Mouse (Mus musculus) ES-CJ7 (cell line): ENCODE results near the gene Arl13a.
"Not testable (repeated sequence)": the region's sequence is repeated elsewhere in the genome, so short reads cannot be mapped to it uniquely, and the experiment has no call there.

Source experiments
- DNase-seq: peaks from one replicate; pipeline ENCODE4 v3.0.0; 2011; ENCODE audit warnings: low read depth, low spot score

Arl13a gene

DNA sequence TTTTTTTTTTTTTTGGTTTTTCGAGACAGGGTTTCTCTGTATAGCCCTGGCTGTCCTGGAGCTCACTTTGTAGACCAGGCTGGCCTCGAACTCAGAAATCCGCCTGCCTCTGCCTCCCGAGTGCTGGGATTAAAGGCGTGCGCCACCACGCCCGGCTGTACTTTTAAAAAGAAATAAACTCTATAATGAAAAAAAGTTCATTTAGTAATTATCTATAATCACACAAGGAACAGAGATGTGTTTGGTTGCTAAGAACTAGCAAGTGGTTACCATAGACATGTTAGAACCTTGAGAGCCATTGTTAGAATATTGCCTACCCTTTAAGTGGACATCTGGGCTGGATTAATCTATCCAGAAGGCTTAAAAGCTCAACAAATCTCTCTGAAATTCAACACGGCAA is at the start of gene Arl13a:
Arl13a (plus strand) TSS at position 301 of the 400 bp plus-strand sequence.
- DNase-seq: not testable (repeated sequence)

DNA sequence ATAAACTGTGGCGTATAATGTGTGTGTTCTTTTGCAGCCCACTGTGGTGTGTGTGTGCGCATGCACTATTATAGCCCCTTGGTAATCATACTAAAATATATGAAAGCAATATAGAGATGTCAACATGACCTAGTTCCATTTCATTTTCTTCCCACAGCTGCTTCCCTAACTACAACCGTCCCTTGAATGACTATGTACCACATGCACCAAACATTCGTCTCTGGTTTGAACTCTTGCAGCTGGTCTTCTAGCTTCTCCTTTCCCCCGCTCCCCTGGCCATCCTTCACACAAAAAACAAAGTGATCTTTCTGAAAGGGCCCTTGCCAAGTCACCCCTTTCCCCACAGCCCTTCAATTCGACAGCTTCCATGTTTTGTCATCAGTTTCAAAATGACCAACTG is 47.3 kb upstream of the Arl13a start:
- DNase-seq: no peak

DNA sequence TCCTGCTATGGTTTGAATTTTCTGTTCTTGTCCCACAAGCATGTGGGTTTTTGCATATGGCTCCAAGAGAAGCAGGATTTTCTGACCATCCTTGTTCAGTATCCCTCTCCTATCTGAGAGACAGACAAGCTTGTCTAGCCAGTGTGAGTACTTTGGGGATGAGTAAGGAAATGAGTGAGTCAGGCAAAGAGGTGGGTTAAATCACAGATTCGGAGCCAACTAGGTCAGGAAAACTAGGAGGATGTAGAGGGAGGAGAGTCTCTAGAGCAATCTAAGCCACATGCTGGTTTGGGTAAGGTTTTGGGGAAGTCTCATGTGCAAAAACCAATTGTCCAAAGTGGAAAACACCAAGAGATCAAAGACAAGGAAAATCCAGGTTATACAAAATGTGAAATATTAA is 45.8 kb upstream of the Arl13a start:
- DNase-seq: no peak

DNA sequence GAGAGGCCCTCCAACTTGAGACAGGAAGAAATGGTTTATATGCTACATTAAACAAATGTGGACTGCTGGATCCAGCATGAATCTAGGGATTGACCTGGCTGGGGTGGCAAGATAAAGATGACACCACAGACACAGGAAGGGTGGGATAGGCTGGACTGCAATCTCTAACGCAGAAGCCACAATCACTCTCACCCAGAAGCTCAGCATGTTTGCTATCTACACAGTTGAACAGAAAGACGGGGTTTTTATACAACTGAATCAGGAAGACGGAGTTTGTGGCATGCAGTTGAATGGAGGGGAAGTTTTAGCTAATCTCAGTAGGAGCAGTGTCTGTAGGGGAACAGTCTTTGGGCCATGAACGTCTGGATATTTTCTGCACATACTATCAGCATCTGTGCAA is 45.3 kb upstream of the Arl13a start:
- DNase-seq: no peak

DNA sequence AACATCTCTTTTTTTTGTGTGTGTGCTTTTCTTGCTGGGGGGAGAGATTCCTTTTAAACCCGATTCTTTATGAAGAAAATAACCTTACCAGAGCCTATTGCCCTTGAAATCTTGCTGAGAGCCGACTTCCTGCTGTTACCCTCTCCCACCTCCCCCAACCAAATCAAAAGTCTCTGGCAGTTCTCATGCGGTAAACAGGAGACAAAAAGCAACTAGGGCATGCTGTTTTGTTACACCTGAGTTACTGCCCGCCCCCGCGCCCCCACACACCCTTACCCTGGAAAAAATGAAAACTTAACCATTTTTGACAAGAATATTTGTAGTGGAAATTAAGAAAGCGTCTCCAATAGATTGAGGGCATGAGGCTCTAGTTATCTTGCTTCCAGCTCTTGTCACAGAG is 29.1 kb upstream of the Arl13a start:
- peak; percentile 3 for DNase-seq

DNA sequence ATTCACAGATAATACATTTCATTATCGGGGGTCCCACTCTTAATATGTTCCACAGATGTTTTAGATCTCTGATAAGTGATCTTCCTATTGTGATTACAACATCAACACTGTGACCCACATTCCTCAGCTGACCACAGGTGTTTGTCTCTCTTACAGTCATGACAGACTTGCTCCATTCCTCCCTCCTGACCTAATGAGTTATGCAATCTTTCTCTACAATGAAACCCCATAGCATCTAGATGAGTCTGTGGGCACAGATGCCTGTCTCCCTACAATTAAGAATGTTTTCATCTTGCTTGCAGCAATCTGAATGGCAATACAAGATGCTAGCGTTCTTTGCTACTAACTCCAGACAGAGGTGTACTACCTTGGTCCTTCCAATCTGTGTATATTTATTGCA is 26.9 kb upstream of the Arl13a start:
- DNase-seq: no peak

DNA sequence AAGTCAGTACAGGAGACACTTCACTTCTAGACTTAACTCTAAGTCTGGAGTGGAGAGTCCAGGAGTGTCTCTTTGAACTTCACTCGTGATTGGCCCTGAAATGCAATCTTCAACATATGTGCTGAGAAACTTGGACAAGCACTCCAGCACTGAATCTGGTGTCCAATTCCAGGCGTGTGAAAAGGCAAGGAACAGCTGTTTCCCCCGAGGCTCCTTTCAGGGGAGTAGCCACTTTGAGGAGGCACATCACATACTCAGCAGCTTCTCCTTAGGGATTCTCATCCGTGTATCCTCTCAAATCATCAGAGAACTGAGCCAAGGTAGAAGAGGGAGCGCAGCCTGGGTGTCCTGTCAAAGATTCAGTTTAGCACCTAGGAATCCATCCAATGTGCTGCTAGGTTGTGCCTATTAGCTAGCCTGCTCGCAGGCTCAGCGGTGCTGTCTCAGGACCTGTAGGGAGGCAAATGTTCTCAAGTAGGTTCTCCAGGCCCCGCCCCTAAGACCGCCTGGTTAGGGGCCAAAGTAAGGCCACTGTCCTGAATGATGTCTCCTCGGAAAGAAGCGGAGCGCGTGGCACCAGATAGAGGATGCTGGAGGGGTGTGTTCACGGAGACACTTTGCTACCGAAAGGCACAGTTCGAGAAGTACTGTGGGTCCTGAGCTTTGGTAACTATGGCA is 25.1 kb upstream of the Arl13a start, which contains the start of gene Xkrx:
Xkrx (minus strand) TSS at position 34 of the 678 bp plus-strand sequence.
- DNase-seq: peak; percentile 13

DNA sequence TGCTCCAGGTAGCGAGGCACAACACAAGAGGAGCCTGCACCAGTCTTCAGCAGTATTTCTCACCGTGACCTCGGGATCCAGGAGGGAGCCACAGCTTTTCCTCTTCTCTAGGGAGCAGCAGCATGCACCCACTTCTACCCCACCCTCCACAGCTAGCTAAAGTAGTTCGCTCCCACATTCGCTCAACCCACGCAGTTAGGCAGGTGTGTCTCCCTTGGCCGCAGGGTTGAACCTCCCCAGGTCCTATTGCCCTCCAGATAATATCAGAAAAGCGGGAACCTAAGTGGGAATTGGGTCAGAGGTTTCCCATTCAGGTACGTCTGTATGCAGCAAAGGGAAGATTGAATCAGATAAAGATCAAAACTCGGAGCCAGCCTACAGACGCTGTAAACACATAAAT is 24.5 kb upstream of the Arl13a start:
- no peak for DNase-seq

DNA sequence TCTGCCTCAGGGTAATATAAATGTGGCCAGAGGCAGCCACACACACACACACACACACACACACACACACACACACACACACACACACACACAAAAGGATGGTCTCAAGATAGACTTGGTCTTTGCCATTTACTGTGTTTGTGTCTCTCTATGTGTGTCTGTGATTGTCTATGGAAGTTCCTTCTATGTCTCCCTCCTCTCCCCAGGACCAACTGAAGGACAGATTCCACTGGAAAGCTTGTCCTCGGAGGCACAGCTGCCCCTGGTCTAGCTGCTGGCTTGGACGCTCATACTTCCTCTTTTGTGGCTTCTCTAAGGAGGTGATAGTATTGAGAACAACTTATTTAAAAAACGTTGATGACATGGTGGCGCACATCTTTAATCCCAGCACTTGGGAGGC is 23.8 kb upstream of the Arl13a start:
- DNase-seq: no peak

DNA sequence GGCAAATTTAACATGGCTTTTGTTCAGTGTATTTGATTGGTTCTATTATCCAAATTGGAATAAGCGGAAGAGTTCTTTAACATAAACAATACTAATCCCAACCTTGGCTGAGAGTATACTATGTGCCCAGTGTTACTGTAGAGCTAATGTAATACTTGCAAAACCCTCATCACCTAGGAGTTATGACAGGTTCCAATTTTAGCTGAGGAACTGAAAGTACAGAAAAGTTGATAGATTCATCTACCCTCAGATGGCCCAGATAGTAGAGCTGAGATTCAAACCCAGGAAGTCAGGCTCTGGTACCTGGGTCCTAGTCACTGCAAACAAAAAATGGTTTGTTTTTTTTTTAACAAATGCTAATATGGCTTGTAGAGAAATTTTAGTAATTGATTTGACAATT is 16.7 kb upstream of the Arl13a start:
- DNase-seq: no peak

DNA sequence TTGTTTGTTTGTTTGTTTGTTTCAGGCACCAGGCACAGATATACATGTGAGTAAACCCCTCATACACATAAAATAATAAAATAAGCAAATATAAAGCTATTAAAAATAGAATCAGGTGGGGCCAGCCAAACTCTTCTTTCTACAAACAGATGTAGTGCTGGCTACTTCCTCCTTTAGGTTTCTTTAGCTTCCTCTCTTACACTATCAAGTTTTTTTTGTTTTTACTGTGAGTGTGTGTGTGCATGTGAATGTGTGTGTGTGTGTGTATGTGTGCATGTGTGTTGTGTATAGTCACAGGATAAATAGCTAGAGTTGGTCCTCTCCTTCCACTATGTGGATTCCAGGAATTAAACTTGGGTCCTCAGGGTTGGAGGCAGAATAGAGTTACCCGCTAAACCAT is 12.6 kb upstream of the Arl13a start:
- no peak for DNase-seq

DNA sequence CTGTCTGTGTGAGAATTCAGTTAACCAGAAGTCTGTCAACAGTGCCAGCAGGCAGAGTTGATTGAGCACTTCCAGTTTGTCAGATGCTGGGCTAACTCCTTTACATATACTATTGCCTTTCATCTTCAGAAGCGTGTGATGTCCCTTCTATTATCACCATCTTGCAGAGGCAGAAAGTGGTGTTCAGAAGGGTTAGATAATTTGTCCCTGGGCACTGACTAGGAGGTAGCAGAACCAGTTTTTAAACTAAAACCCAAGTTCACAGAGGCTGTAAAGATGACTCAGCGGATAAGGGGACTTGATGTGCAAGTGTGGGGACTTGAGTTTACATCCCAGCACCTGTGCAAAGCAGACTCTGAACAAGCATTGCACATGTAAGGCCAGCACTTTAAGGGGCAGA is 21.2 kb downstream of the Arl13a start:
- no peak for DNase-seq

DNA sequence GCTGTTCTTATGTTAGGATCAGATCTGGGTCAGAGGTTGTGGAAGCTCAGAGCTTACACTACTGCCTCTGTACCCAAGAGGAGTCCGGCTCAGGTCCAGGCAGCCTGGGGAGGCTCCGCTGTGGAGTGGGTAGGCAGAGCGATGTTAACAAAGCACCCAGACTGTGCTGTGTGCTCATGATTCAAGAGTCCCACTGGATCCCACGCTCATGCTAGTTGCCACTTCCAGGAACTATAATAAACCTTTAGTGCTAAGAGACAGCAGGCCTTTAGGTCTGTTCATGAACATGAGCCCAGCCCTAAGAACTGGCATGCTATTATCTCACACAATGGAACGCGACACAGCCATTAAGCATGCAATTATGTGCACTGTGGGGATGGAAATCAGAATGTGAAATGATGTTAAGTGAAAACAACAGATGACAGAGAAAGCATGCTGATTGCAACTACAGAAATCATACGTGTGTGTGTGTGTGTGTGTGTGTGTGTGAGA is 23.9 kb downstream of the Arl13a start:
- DNase-seq: no peak

DNA sequence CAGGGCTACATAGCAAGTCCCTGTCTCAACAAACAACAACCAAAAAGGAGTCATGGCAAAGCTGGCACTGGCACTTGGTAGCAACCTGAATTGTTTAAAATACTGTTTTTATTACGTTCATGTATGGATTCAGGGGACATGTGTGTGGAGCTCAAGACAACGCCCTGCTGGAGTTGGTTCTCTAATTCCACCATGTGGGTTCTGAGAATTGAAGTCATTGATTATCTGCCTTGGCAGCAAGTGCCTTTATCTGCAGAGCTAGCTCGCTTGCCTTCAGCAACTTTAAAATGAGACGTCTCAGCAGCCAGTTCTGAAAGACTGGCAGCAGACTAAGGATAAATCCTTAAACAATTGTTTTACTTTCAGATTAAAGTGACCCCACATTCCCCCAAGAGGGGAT is 30.9 kb downstream of the Arl13a start:
- DNase-seq: no peak

DNA sequence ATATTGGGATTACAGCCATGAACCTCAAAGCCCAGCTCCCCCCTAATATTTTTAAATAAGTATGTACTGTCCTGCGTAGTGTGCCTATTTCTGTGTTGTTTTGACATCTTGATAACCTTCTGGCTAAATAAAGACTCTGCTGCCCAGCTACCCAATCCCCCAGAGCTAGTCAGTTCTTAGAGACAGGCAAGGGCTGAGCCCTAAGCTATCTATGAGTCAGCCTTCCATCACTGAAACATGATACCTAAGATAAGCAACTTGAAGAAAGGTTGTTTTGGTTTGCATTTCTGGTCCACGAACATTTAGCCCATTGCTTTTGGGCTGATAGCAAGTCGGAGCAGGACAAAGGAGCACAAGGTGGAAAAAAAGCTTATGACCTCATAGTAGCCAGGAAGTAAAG is 33.3 kb downstream of the Arl13a start:
- no peak for DNase-seq

DNA sequence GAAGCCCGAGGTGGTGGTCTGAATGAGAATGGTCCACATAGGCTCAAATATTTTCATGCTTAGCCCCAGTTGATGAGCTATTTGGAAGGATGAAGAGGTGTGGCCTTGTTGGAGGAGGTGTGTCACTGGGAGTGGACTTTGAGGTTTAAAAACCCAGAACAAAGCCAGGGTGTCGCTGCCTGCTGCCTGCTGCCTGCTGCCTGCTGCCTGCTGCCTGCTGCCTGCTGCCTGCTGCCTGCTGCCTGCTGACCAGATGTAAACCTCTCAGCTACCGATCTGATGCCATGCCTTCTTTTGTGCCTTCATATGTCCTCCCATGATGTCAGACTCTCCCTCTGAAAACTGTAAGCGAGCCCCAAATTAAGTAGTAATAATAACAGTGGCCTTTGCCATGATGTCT is 34.6 kb downstream of the Arl13a start, which contains the start of gene Nox1:
Nox1 (minus strand) TSS at position 101 of the 400 bp plus-strand sequence.
- no peak for DNase-seq

DNA sequence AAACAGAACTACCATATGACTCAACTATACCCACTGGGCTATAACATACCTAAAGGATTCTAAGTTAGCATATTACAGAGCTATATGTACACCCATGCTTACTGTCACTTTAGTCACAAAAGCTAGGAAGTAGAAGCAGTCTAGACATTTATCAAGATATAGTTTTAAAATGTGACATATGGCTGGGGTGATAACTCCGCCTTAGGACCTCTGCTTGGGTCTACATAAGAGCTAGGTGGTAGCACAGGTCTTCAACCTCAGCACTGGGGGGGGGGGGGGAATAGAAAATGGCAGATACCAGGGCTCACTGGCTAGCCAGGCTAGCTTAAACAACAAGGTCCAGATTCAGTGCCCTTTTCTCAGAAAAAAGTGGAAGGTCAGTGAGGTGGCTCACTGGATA is 45.7 kb downstream of the Arl13a start:
- no peak for DNase-seq

DNA sequence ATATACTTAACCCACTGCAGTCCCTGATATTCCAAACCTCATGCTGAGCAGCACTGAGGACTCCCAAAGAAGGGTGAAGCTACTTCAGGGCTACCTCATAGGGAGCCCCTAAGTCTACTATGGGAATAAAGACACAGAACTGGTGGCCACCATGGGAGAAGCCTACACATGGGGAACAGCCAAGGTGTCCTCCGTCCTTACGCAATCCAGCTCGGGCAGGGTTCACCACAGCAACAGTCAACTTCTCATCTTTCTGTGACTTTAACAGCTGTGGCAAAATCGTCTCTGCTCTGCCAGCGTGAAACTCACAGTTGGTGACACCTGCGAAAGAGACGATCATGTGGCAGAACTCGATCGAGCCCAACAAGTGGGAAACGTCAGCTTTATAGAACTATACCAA is 51.0 kb downstream of the Arl13a start:
- no peak for DNase-seq

DNA sequence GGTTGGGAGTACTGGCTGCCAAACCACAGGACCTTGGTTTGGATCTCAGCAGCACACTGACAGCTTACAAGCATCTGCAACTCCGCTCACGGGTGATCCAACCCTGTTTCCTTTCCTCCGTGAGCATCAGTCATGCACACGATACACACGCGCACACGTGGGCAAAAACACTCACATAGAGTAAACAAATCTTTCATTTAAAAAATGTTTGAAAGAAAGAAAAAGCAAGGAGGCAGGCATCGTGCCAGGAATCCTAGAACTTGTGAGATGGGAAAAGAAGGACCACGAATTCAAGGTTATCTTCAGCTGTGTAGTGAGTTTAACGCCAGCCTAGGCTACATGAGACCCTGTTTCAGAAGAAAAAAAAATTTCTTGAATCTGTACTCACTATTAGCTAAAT is 58.6 kb downstream of the Arl13a start:
- DNase-seq: no peak

DNA sequence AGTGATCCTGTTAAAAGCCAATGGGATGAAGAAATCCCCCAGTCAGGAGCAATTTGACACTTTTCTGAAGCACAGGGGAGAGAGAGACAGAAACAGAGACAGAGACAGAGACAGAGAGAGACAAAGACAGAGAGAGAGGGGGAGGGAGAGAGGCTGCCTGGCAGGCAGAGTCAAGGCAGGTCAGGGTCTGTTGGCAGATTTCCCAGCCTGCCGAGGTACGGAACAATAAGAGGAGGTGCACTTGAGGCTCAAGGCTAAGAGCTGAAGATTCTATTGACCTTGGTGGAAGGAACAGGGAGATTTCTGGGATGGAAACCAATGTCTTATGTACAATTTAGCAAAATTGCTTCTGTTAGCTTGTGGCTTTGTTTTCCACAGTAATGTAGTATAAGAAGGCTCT is 60.9 kb downstream of the Arl13a start:
- DNase-seq: no peak
